Mouse (Mus musculus) layer of hippocampus, adult 9-11 months (tissue): Measurements from ENCODE around the gene Cd2.

Experiments
- DNase-seq: peaks from one replicate; pipeline ENCODE4 v3.0.0; 2022

The Cd2 gene

DNA sequence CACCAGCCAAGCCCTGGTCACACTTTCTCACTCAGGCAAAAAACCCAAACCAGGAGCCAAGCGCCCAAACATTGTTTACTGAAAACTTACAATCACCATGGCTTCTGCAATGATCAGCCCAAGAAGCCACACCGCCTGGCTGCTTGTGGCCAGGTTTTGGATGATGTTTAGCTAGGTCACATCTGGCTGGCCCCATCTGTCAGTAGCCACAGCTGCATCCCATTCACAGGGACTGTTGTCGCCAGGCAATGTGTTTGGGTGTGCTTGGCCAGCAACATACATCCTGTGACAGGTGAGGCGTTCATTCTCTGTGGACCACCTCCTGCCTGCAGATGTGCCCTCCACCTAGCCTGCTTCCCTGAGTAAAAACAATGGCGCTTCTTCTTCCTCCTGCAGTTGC is 4.9 kb upstream of the Cd2 start:
- DNase-seq = no peak

DNA sequence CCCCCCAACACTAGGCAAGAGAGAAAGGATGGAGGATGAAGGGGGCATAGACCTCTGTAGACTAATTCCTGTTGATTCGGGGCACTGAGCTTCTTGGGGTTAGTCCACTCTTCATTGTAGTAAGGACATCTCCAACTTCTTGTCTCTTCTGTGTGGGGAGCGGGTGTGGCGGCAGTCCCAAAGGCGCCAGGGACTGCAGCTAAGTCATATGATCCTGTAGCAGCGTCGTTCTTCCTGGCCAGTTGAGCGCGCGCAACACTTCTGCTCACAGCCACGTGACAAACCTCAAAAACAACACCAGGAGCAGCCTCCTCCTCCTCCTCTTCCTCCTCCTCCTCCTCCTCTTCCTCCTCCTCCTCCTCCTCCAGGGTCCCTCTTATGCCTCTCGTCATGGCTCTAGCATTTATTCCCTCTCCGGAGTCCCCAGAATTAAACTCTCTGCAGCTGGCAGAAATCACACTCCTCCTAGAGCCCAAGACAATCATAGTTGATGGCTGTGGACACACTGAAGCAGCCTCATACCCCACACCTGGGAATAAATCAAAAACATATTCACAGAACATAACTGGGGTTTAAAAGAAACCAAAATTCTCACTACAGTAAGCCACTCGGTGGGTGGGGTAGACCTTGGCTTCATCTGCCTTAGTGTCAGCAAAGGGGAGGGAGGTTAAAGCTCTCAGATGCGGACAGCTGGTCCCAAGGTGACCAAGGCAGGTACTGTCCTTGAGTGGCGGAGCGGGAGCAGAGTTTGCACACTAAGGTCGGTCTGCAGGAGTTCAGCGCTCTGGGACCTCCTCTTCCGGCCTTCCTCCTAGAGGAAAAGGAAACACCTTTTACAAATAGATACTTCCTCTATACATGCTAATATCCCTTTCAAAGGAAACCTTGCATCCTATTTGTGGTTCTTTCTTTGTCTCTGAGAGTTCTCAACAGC is 3.1 kb upstream of the Cd2 start:
- no peak for DNase-seq

DNA sequence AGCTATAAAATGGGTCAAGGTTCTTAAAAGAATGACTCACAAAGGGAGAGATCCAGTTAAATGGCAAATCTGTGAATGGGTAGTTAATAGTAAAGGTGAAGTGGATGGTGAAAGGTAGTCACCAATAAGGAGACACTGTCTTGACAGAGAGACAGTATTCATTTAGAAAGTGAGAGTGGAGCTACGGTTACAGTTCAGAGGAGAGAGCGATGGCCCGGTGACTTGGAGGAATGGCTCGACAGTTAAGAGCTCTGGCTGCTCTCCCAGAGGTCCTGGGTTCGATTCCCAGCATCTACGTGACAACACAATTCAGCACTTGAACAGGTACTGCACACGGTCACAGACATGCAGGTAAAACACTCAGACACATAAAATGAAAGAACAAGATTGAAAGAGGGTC is 2.3 kb upstream of the Cd2 start:
- DNase-seq = no peak

DNA sequence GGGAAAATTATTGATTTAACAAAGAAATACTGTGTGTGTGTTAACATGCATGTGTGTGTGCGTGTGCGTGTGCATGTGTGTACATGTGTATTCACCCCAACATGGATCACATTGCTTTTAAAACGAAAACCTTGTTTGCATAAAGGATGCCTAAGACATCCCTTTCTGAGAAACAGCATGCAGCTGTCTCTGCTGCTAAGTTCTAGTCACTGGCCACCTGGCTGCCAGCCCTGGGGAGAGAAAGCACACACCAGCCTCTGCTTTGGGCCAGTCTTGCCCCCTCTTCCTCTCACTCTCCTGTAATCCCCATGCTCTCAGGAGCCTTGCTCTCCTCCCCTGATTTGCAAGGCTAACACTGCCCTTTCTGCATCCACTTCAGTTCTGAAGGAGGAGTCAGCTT is 1.7 kb upstream of the Cd2 start:
- no peak for DNase-seq

DNA sequence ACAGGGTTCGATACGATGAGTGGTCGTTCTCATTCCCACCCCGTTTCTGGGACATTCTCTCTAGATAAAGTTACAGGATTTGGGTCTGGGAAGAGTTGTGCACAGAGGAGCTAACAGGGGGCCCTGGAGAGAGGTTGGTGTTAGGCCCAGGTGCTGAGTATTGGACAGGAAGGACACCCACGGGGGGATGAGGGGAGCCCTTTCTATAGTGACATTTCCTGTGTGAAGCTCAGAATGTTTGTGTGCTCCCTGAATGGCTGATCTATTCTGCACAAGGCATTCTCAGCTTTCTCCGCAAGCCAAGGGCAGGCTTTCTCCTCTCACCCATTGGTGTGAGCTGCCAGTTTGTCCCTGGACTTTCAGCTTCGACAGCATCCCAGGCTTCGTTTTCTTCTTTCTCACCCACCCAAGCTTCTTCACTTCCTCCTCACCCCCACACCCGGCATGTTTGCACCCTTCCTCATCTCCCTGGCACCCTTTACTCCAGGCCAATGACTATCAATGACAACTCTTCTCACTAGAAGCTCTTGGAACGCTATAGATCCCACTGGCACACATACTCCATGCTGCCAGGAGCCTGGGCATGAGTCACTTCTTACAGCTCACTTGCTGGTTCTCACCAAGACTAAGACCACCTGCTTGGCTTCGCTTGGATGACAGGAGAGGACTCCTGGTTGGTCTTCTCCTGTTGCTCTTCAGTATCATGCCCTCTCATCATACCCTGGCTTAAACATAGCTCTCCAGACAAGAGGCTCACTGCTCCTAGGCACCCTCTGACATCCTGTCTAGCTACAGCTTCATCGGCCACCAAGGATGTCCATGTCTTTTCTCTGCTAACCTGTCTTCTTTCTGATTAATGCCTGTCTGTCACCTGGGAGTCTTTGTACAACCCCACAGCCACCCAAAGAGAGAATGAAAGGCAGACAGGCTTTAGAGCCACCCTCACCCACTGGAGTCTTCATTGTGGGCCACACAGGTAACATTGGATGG is 1.1 kb downstream of the Cd2 start:
- DNase-seq = no peak

DNA sequence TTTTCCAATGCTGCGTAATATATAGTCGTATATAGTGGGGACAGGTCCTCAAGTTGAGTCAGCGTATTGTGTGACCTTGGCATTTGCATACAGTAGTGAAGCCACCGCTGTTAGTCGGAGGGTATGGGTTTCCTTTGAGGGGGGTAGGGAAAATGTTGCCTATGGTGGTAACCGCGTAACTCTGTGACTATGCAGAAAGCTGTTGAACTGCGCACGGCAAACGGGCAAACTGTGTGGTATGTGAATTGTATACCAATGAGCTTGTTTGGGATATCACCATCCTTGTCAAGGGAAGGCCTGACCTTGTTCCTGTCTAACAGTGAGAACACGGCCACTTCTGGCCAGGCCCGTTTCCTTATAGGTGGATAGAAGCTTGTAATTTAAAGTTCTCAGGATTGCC is 1.9 kb downstream of the Cd2 start:
- DNase-seq = no peak

DNA sequence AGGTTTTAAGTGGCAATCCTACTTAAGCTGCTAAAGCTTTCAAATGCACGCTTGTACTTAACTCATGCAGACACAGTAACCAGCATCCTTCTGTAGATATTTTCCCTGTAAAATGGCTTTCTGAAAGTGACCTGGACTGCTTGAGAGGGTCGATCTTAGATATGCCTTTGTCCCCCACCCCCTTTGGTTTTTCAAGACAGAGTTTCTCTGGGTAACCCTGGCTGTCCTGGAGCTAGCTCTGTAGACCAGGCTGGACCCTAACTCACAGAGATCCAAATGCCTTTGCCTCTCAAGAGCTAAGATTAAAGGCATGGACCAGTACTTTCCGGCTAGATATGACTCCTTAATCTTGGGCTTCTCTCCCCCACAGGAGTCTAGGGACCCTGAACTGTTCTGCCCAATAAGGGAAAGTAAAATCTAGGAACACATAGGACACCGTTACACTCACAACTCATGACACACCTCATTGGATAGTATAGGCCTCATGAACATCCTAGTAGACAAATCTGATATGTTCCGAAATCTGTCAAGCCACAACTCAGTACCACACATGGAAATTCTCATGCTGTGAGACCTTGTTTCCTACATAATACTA is 2.6 kb downstream of the Cd2 start:
- no peak for DNase-seq

DNA sequence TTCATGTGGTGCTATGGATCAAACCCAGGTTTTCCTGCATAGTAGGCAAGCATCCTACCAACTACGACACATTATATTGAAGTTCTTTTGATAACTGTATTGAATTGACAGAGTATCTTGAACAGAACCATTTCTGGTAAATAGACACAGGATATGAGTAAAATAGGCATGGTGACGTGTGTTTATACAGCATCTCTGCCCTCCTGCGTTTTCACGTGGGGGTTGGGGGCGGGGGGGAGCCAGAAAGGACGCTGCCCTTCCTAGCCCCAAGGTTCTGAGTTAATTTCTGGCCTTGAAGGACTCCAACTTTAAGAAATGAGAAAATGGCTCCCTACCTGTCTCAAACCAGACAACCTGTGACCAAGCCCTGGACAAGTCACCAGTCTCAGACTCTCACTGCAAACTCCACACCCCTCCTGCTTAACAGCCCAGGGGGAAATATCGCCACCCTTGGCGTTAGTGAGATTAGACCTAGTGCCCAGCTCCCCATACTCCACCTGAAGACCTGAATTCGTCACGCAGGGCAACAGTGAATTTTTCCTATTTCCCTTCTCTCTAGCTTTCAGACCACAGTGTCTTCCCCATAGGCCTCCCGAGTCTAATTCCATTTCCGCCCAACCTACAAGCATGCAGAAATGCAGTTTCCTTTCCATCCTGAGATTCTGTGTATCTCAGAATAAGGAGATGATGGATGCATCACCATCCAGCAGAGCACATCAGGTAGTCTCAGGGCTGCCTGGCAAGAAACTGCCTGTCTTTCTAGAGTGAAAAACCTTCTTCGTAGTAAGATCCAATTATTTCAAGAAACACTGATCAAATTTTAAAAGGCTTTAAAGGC is 3.7 kb downstream of the Cd2 start:
- DNase-seq = no peak

DNA sequence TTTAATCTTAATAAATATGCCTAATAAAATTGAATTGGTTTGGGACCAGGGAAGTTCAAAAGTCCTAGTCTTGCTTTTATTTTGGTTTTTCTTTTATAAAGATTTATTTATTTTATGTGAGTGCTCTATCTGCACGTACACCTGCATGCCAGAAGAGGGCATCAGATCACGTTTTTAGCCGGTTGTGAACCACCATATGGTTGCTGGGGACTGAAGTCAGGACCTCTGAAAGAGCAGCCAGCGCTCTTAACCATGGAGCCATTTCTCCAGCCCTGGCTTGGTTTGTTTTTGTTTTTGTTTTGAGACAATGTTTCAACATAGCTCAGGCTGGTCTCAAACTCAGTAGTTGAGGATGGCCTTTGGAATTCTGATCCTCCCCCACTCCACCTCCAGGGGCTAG is 4.3 kb downstream of the Cd2 start:
- no peak for DNase-seq

DNA sequence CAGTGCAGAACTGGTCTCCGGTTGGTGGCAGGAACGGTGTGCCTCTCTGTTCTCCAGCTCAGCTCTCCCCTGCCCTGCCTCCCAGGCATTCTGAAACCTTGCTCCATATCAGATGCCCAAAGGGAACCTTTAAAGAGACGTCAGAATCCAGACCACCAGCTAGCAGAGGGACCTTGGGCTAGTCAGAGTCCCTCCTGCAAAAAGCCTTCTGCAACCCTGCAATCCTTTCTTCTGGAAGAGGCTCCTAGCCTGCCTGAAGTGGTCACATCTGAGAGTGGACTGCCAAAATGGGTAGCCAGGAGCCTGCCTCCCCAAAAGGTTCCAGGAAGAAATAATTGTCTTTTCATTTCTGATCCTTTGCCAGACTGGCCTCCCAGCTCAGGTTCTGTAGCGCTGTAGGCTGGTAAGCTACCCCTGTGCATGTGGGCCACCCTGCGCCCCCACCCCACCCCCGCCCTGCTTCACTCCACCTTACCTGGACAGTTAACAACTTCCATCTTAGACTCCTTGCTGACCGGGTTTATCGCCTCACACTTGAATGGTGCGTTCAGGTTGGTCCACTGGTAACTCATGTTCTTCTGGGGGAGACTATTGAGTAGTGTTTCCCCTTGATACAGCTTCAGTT is 5.1 kb downstream of the Cd2 start:
- DNase-seq = no peak

DNA sequence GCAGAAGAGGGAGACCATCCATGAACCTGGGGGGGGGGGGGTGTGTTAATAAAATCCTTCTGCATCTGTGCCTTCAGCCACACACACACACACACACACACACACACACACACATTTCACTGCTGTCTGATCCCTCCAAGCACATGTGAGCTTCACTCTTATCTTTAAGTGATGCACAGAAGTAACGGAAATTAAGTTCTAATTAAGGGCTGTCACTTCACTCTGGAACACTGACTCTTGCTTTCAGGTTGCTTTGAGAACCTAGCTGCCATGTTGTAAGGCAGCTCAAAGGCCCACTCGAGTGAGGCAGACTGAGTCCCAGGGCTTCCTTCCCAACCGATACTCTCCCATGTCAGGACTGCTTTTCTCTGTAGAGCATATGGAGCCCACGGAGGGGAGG is 5.9 kb downstream of the Cd2 start:
- DNase-seq = no peak

DNA sequence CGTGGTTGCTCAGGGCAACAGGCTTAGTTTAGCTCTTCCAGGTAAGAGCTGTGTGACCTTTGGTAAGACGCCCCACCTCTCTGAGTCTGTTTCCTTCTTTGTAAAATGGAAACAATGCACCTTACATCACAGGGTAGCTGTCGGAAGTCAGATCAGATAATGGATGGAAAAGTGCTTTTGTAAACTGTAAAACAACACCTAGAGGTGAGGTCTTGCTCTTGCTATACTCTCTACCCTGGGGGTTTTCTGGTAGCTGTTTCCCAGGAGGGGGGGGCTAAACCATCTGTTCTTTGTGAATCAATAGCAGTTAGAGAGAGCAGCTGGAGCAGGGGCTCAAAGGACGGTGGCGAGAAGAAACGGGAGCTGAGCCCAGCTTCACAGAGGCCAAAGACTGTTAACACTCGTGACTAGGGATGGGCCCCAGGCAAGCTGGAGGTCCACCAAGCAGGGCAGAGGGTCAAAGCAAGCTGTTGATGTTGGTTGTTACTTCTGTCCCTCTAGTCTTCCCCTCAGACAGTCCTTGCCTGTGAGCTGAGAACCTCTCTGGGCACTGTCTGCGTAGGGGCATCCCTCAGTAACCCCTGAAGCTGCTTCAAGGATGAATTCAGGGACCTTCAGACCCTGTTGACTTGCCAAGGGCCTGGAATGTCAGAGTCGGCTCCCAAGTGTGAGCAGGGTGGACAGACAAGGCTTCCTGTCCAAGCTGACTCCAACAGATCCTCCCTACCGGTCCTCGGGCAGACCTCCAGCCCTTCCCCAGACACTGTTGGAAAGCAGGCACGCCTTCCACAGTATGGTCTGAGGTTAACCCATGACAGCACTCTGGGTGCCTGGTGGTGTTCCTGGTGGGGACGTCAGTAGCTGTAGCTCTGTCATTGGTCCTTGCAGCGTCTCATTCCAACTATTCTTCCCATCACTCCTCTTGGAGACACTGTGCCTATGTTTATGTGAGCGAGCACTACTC is 7.1 kb downstream of the Cd2 start:
- no peak for DNase-seq

DNA sequence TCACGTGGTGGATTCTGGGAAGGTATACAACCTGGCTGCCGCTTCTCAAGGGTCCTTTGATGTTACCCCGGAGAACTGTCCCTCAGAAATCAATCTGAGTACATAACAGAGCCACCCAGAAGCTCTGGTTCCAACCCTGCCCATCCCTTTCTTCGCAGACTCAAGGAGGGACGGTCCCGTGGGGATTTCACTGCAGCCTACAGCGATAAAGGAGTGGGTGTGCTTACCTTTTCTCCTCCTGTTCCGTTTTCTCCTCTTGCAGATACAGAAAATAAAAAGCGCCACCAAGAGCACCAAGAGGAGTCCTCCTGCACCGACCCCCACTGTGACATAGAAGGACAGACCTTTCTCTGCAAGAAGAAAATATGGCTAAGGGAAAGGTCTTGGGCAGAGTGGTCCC is 8.2 kb downstream of the Cd2 start:
- no peak for DNase-seq

DNA sequence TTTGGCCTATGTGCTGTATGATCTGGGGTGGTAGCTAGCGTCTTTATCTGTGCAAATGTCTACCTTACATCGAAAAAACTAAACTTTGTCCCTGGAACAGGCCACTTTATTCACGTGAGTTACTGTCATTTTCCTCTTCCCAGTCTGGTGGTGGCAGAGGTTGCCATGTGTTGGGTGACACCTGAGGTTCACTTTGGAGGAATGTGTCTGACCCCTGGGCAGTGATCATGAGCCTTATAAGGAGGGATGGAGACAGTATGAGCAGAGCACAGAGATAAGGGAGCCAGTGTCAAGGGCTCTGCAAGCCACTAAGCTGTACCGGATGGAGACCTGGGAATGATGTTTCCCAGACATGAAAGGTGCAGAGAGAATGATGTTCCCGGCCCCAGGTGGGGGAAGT is 9.3 kb downstream of the Cd2 start:
- no peak for DNase-seq

DNA sequence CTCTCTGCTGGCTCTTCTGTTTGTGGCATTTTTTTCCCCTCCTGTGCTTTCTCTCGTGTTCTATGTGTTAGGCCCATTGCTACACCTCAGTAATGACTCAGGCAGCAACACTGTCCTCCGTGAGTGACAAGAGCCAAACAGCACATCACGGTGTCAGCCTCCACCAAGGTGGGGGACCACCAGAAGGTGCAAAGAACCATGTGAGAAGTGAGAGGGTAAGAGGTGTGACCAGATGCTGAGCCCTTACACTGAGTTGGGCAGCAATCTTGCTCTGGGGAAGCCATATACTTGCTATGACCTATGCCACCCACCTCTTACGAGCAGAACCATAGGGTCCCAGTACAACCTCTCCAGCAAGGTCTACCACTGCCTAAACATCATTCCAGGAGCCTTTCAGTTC is 9.9 kb downstream of the Cd2 start:
- DNase-seq = no peak

DNA sequence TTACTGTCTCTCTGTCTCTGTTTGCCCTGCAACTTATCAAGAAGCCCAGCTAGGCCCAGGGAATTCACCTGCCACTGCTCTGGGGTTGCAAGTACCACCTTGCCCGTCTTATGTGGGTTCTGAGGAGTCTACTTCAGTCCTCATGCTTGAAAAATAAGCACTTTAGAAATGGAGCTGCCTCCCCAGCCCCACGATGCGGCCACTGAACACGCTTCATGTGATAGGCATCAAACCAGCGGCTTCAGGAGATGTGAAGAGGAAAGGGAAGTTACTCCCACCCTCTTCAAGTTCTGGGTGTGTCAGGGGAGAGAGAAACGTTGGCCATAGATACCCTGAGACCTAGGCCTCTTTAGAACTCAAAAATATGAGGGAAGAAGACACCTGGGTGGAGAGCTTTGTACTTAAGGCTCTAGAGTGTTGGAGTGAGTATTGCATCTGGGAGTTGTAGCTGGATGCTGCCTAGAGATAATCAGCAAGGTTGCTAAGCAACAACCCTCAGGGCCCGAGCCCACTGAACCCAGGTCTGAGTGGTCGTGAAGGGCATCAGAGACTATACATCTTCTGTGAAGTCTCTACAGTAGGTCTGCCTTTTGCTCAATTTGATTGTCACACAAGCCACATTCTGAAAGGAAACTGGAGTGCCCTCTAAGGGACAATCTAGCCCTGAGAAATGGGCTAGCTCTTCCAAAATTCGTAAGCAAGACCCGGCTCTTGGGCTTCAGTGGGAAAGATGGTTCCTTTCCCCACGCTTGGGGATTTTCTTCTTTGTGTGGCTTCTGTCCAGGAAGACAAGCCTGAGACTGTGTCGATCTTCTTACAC is 11.0 kb downstream of the Cd2 start:
- no peak for DNase-seq

DNA sequence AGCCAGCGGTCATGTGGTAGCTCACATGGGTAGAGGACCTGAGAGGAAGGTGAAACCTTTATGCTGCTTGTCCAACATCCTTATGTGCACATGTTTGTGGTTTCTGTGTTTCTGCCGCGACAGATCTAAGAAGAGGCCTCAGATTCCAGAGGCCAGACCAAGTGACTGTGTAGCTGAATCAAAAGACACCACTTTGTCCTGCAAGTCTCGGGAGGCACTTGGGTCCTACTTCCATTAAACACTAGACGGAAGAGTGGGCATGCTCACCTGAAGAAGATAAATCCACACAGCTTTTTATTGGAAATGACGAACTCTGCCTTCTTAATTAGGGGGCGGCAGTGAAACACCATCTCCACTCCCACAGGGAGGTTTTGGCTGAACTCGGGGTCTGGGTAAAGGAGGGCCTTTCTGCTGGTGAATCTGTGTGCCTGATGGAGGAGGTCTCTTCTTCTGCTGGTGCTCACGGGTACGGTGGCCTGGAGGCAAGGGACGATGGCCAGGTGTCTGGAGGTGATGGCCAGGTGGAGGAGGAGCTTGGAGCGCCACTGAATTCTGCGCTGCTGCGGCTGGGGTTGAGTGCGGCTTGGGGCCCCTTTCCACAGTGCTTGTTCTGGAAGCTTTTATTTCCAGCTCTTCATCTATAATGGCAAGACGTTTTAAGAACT is 12.0 kb downstream of the Cd2 start:
- DNase-seq = no peak

DNA sequence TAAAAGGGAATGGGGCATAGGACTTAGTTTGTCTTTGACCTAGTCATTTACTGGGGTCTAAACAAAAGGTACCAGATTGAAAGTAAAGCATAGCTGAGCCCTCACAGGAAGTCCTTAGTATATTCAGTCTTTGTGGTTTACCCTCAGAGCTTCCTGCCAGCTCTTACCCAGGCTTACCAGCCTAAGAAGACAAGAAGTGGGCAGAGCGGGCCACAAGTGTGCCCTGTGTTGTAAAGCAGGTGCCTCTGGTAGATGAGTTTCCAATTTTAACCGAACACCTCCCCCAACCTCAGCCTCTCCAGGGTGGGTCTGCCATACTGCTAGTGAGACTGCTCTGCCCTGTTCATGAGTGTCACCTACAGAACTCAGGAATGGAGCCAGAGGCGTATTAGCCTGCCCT is 12.9 kb downstream of the Cd2 start:
- DNase-seq = no peak

DNA sequence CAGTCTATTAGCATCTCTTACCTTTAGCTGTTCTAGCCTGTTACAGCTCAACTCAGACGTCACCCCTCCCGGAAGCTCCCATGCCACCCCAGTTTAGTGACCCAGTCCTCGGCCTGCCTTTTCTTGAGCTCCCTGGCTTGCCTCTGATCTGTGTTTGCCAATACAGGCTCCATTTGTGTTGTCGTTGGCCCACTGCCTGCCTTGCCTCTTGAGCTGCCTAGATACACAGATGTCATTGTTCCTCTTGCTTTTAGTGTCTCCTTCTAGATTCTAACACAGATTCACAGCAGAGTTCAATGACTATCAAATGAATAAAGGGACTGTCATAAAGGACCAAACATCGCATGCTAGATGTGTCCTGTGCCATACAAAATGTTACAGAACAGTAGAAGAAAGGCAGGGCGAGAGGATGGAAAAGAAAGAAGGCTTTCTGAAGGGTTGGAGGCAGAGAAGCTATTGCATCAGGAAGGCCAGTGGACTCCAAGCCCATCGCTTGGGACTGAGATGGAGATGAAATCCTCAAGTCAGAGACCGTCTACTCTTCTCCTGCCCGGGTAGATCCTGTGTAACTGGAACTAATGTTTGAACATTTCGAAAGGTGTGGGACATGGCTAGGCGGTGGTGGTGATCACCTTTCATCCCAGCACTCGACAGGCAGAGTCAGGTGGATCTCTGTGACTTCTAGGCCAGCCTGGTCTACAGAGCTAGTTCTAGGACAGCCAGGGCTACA is 13.5 kb downstream of the Cd2 start:
- peak; percentile 69 for DNase-seq
